Mouse (Mus musculus): ENCODE measurements around the gene Anp32a.

- TF ChIP-seq MAFK (IDR thresholded peaks at IDR 0.05; ENCODE audit: insufficient read depth, low read depth, low read length) = no peak
- TF ChIP-seq ZNF384 (IDR thresholded peaks at IDR 0.05; ENCODE audit: low read depth, low read length) = no peak
- TF ChIP-seq CHD2 (IDR thresholded peaks at IDR 0.05; ENCODE audit: low read depth, low read length) = no peak
- no peak for TF ChIP-seq ZC3H11A (IDR thresholded peaks at IDR 0.05; ENCODE audit: borderline replicate concordance, low read depth, low read length)
Observed at GRCm38 (mm10) chr9:62366478-62367458, 25.7 kb downstream of the Anp32a start.

Data from ES-E14 (cell line).